Mouse (Mus musculus) kidney, postnatal 36 days (tissue): ENCODE data around the gene Ostm1.

Source experiments
- DNase-seq, 2 experiments: peaks; one replicate each; pipeline ENCODE4 v3.0.0; 2021 to 2022; ENCODE audit warnings: mixed read lengths in 2 of 2

Gene Ostm1

GRCm38 (mm10) chr10:42631754-42632452 is 48.3 kb downstream of the Ostm1 start:
- no peak for DNase-seq

- DNase-seq, result peak; percentile 18 to 50
Measured at GRCm38 (mm10) chr10:42632453-42633360, 49.1 kb downstream of the Ostm1 start.

- peak in 1 of 2 experiments; percentile 28 for DNase-seq
Measured at GRCm38 (mm10) chr10:42633361-42634121, 49.9 kb downstream of the Ostm1 start.

GRCm38 (mm10) chr10:42634122-42634720 is 50.6 kb downstream of the Ostm1 start:
- no peak for DNase-seq

- DNase-seq, result no peak
Measured at GRCm38 (mm10) chr10:42635046-42635445, 51.4 kb downstream of the Ostm1 start.

- DNase-seq, result no peak
Measured at GRCm38 (mm10) chr10:42635566-42636359, 52.1 kb downstream of the Ostm1 start.

GRCm38 (mm10) chr10:42636360-42637182 is 52.9 kb downstream of the Ostm1 start:
- no peak for DNase-seq

GRCm38 (mm10) chr10:42637183-42637788 is 53.7 kb downstream of the Ostm1 start:
- peak; percentile 69 to 70 for DNase-seq

- DNase-seq, result no peak
Measured at GRCm38 (mm10) chr10:42639856-42640255, 56.2 kb downstream of the Ostm1 start.

GRCm38 (mm10) chr10:42643638-42644037 is 60.0 kb downstream of the Ostm1 start:
- no peak for DNase-seq

GRCm38 (mm10) chr10:42646340-42646739 is 62.7 kb downstream of the Ostm1 start:
- no peak for DNase-seq

GRCm38 (mm10) chr10:42661916-42662315 is 78.3 kb downstream of the Ostm1 start:
- no peak for DNase-seq

GRCm38 (mm10) chr10:42669970-42670369 is 86.3 kb downstream of the Ostm1 start:
- no peak for DNase-seq

- DNase-seq, result no peak
Measured at GRCm38 (mm10) chr10:42672798-42673197, 89.2 kb downstream of the Ostm1 start.

GRCm38 (mm10) chr10:42675571-42675970 is 91.9 kb downstream of the Ostm1 start:
- peak; percentile 47 to 52 for DNase-seq

GRCm38 (mm10) chr10:42678331-42678730 is 94.7 kb downstream of the Ostm1 start:
- DNase-seq, result no peak

GRCm38 (mm10) chr10:42678755-42679364 is 95.2 kb downstream of the Ostm1 start:
- peak; percentile 94 to 97 for DNase-seq

GRCm38 (mm10) chr10:42679586-42679985 is 96.0 kb downstream of the Ostm1 start:
- no peak for DNase-seq

GRCm38 (mm10) chr10:42680582-42681001 is 97.0 kb downstream of the Ostm1 start:
- DNase-seq, result no peak

GRCm38 (mm10) chr10:42682421-42682820 is 98.8 kb downstream of the Ostm1 start:
- peak; percentile 22 to 32 for DNase-seq
